Mouse (Mus musculus): Measurements from ENCODE around the gene Sh3gl3. TPM values are rescaled to one million over a fixed set of nuclear protein-coding genes. Genes with fewer than 3 reads are reported as not detected.

The Sh3gl3 gene
- polyA plus RNA-seq, 1 experiment from 2014 or later = 2.5 TPM

DNA sequence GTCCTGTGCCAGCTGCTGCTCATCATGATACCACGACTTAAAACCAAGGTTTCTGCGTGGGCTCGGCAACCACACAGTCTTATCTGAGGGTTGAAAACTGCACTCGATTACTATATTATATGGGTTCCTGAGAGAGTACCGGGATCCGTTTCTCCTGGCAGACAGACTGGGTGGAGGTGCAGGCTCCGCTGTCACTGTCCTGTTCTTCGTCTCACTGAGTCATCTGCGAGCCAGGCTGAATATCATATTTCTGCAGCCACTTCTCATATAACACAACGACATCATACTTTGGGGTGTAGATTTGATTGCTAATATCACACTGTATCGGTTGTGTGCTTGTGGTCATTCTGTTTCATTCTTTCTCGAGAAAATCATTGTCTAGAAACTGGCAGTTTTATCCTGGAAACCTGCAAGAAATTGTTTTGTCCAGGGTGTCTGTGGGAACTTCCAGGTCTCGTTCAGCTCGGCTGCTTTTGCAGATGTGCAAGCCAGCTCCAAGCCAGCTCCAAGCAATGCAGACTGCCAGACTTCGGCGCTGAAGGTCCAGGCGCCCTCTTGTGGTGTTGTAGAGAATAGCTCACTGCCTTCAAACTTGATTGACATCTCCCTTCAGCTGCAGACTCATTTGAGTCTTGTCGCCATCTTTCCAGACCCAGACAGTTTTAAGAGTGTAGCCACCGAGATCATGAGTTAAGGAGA lies 100.5 kb downstream of the Sh3gl3 start:
- ATAC-seq = no peak
- H3K27ac ChIP-seq (ENCODE audit: low read length) = no peak overlapping the region
- WGBS = 39% methylated on average over 19 of the region's 19 CpGs
- H3K4me3 ChIP-seq (ENCODE audit: low read depth, low read length) = no peak overlapping the region
- H3K36me3 ChIP-seq (ENCODE audit: insufficient read depth, low read length) = no peaks in the 10 kb centered on the region
- no peak overlapping the region for H3K4me2 ChIP-seq (replicated peaks; ENCODE audit: low read depth, low read length)
- peak; percentile 61 for DNase-seq (ENCODE audit: low spot score)
- no peaks in the 10 kb centered on the region; the same call in 1 of the 2 replicates for H3K4me1 ChIP-seq (ENCODE audit: insufficient read depth, low read depth, low read length)
- H3K27me3 ChIP-seq (replicated peaks; ENCODE audit: insufficient read depth, low read length) = no peaks in the 10 kb centered on the region
- TF ChIP-seq CTCF (IDR thresholded peaks at IDR 0.05) (peak; percentile 81), EP300 (IDR thresholded peaks at IDR 0.05) (no peak)
- H3K9ac ChIP-seq (replicated peaks; ENCODE audit: low read depth) = no peak overlapping the region
- H3K9me3 ChIP-seq (ENCODE audit: low read length) = no peaks in the 10 kb centered on the region

DNA sequence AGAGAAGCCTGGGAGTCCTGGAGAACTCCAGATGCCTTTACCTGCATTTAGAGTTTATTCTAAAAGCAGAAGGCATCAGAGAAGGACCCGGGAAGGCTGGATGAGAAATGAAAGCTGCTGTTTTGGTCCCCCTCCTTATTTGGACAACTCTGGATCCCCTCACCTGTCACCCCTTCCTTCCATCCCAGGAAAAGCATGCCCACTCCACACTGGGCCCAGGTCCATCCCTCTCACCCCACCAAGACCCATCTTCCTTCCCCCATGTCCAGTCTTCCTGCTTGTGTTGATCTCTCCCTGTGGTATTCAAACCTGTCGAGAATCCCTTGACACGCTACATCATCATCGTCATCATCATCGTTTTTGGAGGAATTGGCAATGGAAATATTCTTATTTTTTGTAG lies 101.3 kb downstream of the Sh3gl3 start:
- no peaks in the 10 kb centered on the region for H3K36me3 ChIP-seq (ENCODE audit: insufficient read depth, low read length)
- no peak overlapping the region for H3K27ac ChIP-seq (ENCODE audit: low read length)
- TF ChIP-seq EP300 (IDR thresholded peaks at IDR 0.05) (no peak), CTCF (IDR thresholded peaks at IDR 0.05) (no peak)
- no peak overlapping the region for H3K9ac ChIP-seq (replicated peaks; ENCODE audit: low read depth)
- H3K4me1 ChIP-seq (ENCODE audit: insufficient read depth, low read depth, low read length) = no peaks in the 10 kb centered on the region; the same call in 1 of the 2 replicates
- ATAC-seq = no peak
- WGBS = 91% methylated on average over 5 of the region's 5 CpGs
- H3K4me2 ChIP-seq (replicated peaks; ENCODE audit: low read depth, low read length) = no peak overlapping the region
- DNase-seq (ENCODE audit: low spot score) = no peak
- H3K4me3 ChIP-seq (ENCODE audit: low read depth, low read length) = no peak overlapping the region
- H3K9me3 ChIP-seq (ENCODE audit: low read length) = no peaks in the 10 kb centered on the region
- H3K27me3 ChIP-seq (replicated peaks; ENCODE audit: insufficient read depth, low read length) = no peaks in the 10 kb centered on the region

DNA sequence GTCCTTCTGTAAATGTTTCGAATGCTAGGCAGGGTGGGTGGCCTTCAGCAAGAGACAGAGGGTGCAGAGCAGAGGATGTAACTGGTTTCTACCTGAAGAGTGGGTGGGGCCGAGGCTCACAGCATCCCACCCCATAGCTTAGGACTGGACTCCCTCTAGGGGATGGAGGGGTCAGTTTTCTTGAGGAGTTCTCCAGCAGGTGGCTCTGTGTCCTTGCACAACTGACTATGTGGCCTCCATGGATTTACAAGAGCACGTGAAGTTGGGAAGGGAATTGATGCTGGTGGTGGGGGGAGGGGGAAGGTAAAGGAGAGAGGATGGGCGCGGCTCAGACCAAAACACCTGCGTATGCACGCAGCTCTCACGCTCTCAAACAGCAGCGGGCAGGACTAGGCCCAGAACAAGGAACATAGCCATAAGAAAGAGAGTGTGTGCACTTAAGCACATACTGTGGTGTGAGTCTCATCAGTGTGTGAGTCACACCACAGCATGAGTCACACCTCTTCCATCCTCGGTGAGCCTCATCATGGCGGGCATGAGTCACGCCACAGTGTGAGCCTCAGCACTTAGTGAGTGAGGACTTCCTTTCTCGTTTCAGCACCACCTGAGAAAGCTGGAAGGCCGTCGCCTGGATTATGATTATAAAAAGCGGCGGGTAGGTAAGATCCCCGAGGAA lies 102.0 kb downstream of the Sh3gl3 start:
- no peak for TF ChIP-seq EP300 (IDR thresholded peaks at IDR 0.05)
- TF ChIP-seq CTCF (IDR thresholded peaks at IDR 0.05) = peak; percentile 45
- peak; percentile 33; the same call in 1 of the 2 replicates for ATAC-seq
- DNase-seq (ENCODE audit: low spot score) = no peak

GRCm38 (mm10) chr7:82282011-82282410 lies 108.4 kb downstream of the Sh3gl3 start:
- WGBS = 69% methylated on average over 8 of the region's 8 CpGs
- Histone ChIP-seq H3K9me3 (ENCODE audit: low read length) (no peaks in the 10 kb centered on the region), H3K27ac (ENCODE audit: low read length) (no peak overlapping the region), H3K36me3 (ENCODE audit: insufficient read depth, low read length) (no peaks in the 10 kb centered on the region), H3K4me2 (replicated peaks; ENCODE audit: low read depth, low read length) (no peak overlapping the region), H3K27me3 (replicated peaks; ENCODE audit: insufficient read depth, low read length) (no peaks in the 10 kb centered on the region), H3K4me1 (ENCODE audit: insufficient read depth, low read depth, low read length) (no peaks in the 10 kb centered on the region; the same call in 1 of the 2 replicates), H3K4me3 (ENCODE audit: low read depth, low read length) (no peak overlapping the region), H3K9ac (replicated peaks; ENCODE audit: low read depth) (no peak overlapping the region)
- TF ChIP-seq EP300 (IDR thresholded peaks at IDR 0.05) = no peak
- TF ChIP-seq CTCF (IDR thresholded peaks at IDR 0.05) = no peak
- ATAC-seq (no peak), DNase-seq (ENCODE audit: low spot score) (no peak)

More for the DNA sequence above, 102.0 kb downstream of the Sh3gl3 start:
- H3K9me3 ChIP-seq (ENCODE audit: low read length) = no peaks in the 10 kb centered on the region
- no peaks in the 10 kb centered on the region for H3K36me3 ChIP-seq (ENCODE audit: insufficient read depth, low read length)
- no peaks in the 10 kb centered on the region; the same call in 1 of the 2 replicates for H3K4me1 ChIP-seq (ENCODE audit: insufficient read depth, low read depth, low read length)
- no peak overlapping the region for H3K27ac ChIP-seq (ENCODE audit: low read length)
- H3K27me3 ChIP-seq (replicated peaks; ENCODE audit: insufficient read depth, low read length) = no peaks in the 10 kb centered on the region
- H3K4me3 ChIP-seq (ENCODE audit: low read depth, low read length) = no peak overlapping the region
- no peak overlapping the region for H3K4me2 ChIP-seq (replicated peaks; ENCODE audit: low read depth, low read length)
- 60% methylated on average over 18 of the region's 18 CpGs for WGBS
- no peak overlapping the region for H3K9ac ChIP-seq (replicated peaks; ENCODE audit: low read depth)

GRCm38 (mm10) chr7:82282464-82282863 lies 108.8 kb downstream of the Sh3gl3 start:
- 70% methylated on average over 13 of the region's 13 CpGs for WGBS
- no peaks in the 10 kb centered on the region for H3K27me3 ChIP-seq (replicated peaks; ENCODE audit: insufficient read depth, low read length)
- H3K4me2 ChIP-seq (replicated peaks; ENCODE audit: low read depth, low read length) = no peak overlapping the region
- no peaks in the 10 kb centered on the region; the same call in 1 of the 2 replicates for H3K4me1 ChIP-seq (ENCODE audit: insufficient read depth, low read depth, low read length)
- H3K36me3 ChIP-seq (ENCODE audit: insufficient read depth, low read length) = no peaks in the 10 kb centered on the region
- no peaks in the 10 kb centered on the region for H3K9me3 ChIP-seq (ENCODE audit: low read length)
- TF ChIP-seq EP300 (IDR thresholded peaks at IDR 0.05) (no peak), CTCF (IDR thresholded peaks at IDR 0.05) (no peak)
- no peak overlapping the region for H3K9ac ChIP-seq (replicated peaks; ENCODE audit: low read depth)
- no peak overlapping the region for H3K27ac ChIP-seq (ENCODE audit: low read length)
- no peak for DNase-seq (ENCODE audit: low spot score)
- no peak for ATAC-seq
- H3K4me3 ChIP-seq (ENCODE audit: low read depth, low read length) = no peak overlapping the region

- DNase-seq (ENCODE audit: low spot score) (no peak), ATAC-seq (no peak)
- H3K4me1 ChIP-seq (ENCODE audit: insufficient read depth, low read depth, low read length) = no peaks in the 10 kb centered on the region
- H3K27me3 ChIP-seq (replicated peaks; ENCODE audit: insufficient read depth, low read length) = no peaks in the 10 kb centered on the region
- no peak overlapping the region for H3K9ac ChIP-seq (replicated peaks; ENCODE audit: low read depth)
- WGBS = 92% methylated on average over 2 of the region's 2 CpGs
- no peaks in the 10 kb centered on the region for H3K36me3 ChIP-seq (ENCODE audit: insufficient read depth, low read length)
- no peak overlapping the region for H3K4me3 ChIP-seq (ENCODE audit: low read depth, low read length)
- H3K9me3 ChIP-seq (ENCODE audit: low read length) = no peaks in the 10 kb centered on the region
- H3K4me2 ChIP-seq (replicated peaks; ENCODE audit: low read depth, low read length) = no peak overlapping the region
- TF ChIP-seq EP300 (IDR thresholded peaks at IDR 0.05) (no peak), CTCF (IDR thresholded peaks at IDR 0.05) (peak; percentile 35; the same call in 1 of the 2 replicates)
- H3K27ac ChIP-seq (ENCODE audit: low read length) = no peak overlapping the region
Measured at GRCm38 (mm10) chr7:82287242-82287641, 113.6 kb downstream of the Sh3gl3 start.

Data from lung, postnatal 0 days (tissue).